Mouse (Mus musculus): ENCODE results near the gene Syndig1l. TPM values are rescaled to one million over a fixed set of nuclear protein-coding genes. Genes with fewer than 3 reads are reported as not detected.
A peak's percentile ranks its signal among the peaks of the same experiment; 100 is the strongest.

Syndig1l gene
- polyA plus RNA-seq, 1 experiment from 2014 or later, result 0.82 TPM

DNA sequence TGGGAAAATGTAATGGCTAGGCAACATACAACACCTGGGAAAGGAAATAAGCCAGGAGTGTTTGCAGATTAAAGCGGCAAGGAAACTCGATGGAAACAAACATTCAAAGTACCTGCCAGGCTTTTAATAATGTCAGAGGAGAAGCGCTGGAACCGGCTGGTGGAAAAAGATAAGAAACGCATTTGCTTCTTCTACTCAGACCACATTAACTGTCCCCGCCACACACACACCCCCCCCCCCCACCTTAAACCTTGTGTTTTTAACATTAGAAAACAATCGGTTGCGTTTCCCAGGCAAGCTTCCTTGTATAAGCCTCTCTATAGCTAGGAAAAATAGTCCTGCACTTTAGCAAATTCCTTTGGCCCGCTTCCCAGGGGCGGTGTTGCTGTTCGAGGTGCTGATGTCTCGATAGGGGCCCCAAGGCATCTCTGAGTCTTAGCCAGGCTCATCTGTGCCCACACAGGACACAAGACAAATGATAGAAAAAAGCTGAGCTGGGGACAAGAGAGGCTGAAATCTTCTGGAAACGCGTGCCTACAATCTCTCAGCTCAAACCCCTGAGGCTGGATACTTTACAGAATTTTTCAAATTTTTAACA, 11.3 kb upstream of the Syndig1l start:
- Histone ChIP-seq H3K27ac (replicated peaks) (no peak overlapping the region), H3K9me3 (no peaks in the 10 kb centered on the region), H3K4me2 (replicated peaks) (no peak overlapping the region), H3K36me3 (no peaks in the 10 kb centered on the region), H3K4me1 (peaks cover 5% of the 10 kb centered on the region; the same call in 1 of the 2 replicates), H3K9ac (replicated peaks) (no peak overlapping the region), H3K27me3 (no peaks in the 10 kb centered on the region), H3K4me3 (no peak overlapping the region)
- WGBS, result 39% methylated on average over 13 of the region's 14 CpGs
- ATAC-seq (ENCODE audit: low FRiP score, low read depth), result no peak

DNA sequence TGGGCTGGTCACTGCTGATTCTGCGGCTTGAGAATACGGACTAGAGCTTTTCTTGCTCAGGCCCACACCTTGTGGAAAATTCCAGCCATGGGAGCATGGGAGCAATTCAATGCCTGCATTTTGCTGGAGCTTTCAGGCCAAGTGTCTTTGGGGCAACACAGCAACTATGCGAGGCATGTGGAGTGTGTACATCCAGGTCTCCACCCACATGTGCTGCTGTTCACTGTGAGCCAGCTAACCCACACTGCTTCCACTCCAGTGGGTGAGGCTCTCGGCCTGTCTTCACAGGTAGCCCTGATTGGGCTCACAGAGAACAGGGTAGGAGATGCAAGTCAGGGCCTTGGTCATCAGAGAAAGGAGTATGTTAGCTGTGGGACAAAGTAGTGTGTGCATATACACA, 9.2 kb upstream of the Syndig1l start:
- H3K4me2 ChIP-seq (replicated peaks), result no peak overlapping the region
- no peak overlapping the region for H3K9ac ChIP-seq (replicated peaks)
- peaks cover 5% of the 10 kb centered on the region; the same call in 1 of the 2 replicates for H3K4me1 ChIP-seq
- no peak overlapping the region for H3K27ac ChIP-seq (replicated peaks)
- H3K4me3 ChIP-seq, result no peak overlapping the region
- no peaks in the 10 kb centered on the region for H3K36me3 ChIP-seq
- ATAC-seq (ENCODE audit: low FRiP score, low read depth), result no peak
- peaks cover 4% of the 10 kb centered on the region; the same call in 1 of the 2 replicates for H3K27me3 ChIP-seq
- WGBS, result 83% methylated on average over 4 of the region's 4 CpGs
- H3K9me3 ChIP-seq, result no peaks in the 10 kb centered on the region

DNA sequence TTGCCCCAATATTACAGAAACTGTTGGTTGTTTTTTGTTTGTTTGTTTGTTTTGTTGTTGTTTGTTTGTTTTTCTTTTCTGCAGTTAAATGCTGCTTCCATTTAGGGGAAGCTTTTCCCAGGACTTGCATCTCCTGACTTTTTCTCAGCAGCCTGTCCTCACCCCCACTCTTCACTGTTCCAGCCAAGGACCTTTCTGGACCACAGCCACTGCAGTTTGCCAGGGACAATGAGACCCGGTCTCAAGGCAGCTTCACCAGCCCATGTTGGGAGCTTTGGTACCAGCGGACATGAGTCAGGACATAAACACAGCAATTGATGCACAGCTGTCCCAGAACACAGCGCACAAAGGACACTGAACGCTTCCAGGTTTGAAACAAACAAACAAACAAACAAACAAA, 8.3 kb upstream of the Syndig1l start:
- Histone ChIP-seq H3K27ac (replicated peaks) (no peak overlapping the region), H3K27me3 (peaks cover 11% of the 10 kb centered on the region; the same call in 1 of the 2 replicates), H3K4me3 (no peak overlapping the region), H3K4me1 (peaks cover 7% of the 10 kb centered on the region; the same call in 1 of the 2 replicates), H3K9me3 (no peaks in the 10 kb centered on the region), H3K4me2 (replicated peaks) (no peak overlapping the region), H3K9ac (replicated peaks) (no peak overlapping the region), H3K36me3 (no peaks in the 10 kb centered on the region)
- 81% methylated on average over 4 of the region's 4 CpGs for WGBS
- ATAC-seq (ENCODE audit: low FRiP score, low read depth), result no peak

DNA sequence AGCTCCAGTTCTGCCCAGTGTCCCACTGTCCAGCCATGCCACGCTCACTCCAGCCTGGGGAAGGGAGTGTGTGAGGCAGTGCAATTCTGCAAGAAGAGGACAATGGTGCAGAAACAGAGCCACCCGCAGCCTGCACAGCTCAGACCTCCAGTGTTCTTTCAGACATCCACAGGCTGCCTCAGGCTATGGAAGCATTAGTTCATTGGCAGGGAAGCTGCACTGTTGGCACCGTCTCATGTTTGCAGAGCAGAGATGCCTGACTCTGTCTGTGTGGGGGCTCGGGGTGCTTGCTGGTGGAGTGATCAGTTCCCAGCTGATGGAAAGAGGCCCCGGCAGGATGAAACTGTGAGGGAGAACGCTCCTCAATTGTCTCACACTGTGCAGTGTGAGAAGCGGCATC, 4.0 kb upstream of the Syndig1l start:
- H3K4me3 ChIP-seq, result no peak overlapping the region
- no peak overlapping the region for H3K27ac ChIP-seq (replicated peaks)
- peaks cover 46% of the 10 kb centered on the region for H3K27me3 ChIP-seq
- no peak for ATAC-seq (ENCODE audit: low FRiP score, low read depth)
- no peak overlapping the region for H3K9ac ChIP-seq (replicated peaks)
- no peaks in the 10 kb centered on the region for H3K36me3 ChIP-seq
- WGBS, result 63% methylated on average over 7 of the region's 7 CpGs
- H3K9me3 ChIP-seq, result no peaks in the 10 kb centered on the region
- H3K4me1 ChIP-seq, result peaks cover 14% of the 10 kb centered on the region; the same call in 1 of the 2 replicates
- H3K4me2 ChIP-seq (replicated peaks), result no peak overlapping the region

GRCm38 (mm10) chr12:84692141-84692540, 6.5 kb downstream of the Syndig1l start:
- no peak overlapping the region for H3K4me2 ChIP-seq (replicated peaks)
- no peak overlapping the region for H3K4me3 ChIP-seq
- H3K4me1 ChIP-seq, result no peaks in the 10 kb centered on the region
- H3K27ac ChIP-seq (replicated peaks), result no peak overlapping the region
- H3K36me3 ChIP-seq, result no peaks in the 10 kb centered on the region
- peaks cover 17% of the 10 kb centered on the region for H3K27me3 ChIP-seq
- WGBS, result 87% methylated on average over 6 of the region's 6 CpGs
- H3K9me3 ChIP-seq, result no peaks in the 10 kb centered on the region
- ATAC-seq (ENCODE audit: low FRiP score, low read depth), result no peak
- H3K9ac ChIP-seq (replicated peaks), result no peak overlapping the region

GRCm38 (mm10) chr12:84691347-84691746, 7.3 kb downstream of the Syndig1l start:
- Histone ChIP-seq H3K27me3 (peaks cover 10% of the 10 kb centered on the region; the same call in 1 of the 2 replicates), H3K27ac (replicated peaks) (no peak overlapping the region), H3K4me2 (replicated peaks) (no peak overlapping the region), H3K9ac (replicated peaks) (no peak overlapping the region), H3K36me3 (no peaks in the 10 kb centered on the region), H3K9me3 (no peaks in the 10 kb centered on the region), H3K4me3 (no peak overlapping the region), H3K4me1 (no peaks in the 10 kb centered on the region)
- ATAC-seq (ENCODE audit: low FRiP score, low read depth), result no peak

DNA sequence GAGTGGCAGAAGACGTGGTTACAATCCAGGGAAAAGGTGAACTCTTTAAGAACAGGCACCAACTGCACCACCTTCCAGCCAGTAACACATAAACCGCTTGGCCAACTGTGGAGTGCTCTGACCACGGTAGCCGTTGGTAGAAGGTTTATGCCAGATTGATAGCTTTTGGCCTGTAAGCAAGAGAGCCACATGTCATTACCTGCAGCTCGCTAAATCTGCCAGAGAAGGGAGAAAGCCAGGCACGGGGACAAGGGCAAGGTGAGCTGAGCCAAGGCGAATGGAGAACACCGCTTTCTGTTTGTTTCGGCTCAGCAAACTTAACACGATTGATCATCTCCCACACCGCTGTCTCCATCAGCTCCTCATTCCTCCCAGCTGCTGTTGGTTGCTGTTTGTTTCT, 9.6 kb downstream of the Syndig1l start:
- ATAC-seq (ENCODE audit: low FRiP score, low read depth), result no peak
- H3K4me1 ChIP-seq, result 0 out of 2 replicates have a peak, but pooled peaks cover 5% of the 10 kb centered on the region
- no peak overlapping the region for H3K4me2 ChIP-seq (replicated peaks)
- H3K4me3 ChIP-seq, result no peak overlapping the region
- 95% methylated on average over 11 of the region's 11 CpGs for WGBS
- no peaks in the 10 kb centered on the region for H3K9me3 ChIP-seq
- H3K27ac ChIP-seq (replicated peaks), result no peak overlapping the region
- H3K36me3 ChIP-seq, result no peaks in the 10 kb centered on the region
- H3K9ac ChIP-seq (replicated peaks), result no peak overlapping the region
- peaks cover 10% of the 10 kb centered on the region; the same call in 1 of the 2 replicates for H3K27me3 ChIP-seq

GRCm38 (mm10) chr12:84687531-84687930, 11.1 kb downstream of the Syndig1l start:
- no peak for ATAC-seq (ENCODE audit: low FRiP score, low read depth)
- 90% methylated on average over 4 of the region's 4 CpGs for WGBS
- H3K36me3 ChIP-seq, result no peaks in the 10 kb centered on the region
- 0 out of 2 replicates have a peak, but pooled peaks cover 5% of the 10 kb centered on the region for H3K4me1 ChIP-seq
- H3K27ac ChIP-seq (replicated peaks), result no peak overlapping the region
- no peak overlapping the region for H3K4me2 ChIP-seq (replicated peaks)
- no peak overlapping the region for H3K4me3 ChIP-seq
- no peak overlapping the region for H3K9ac ChIP-seq (replicated peaks)
- H3K27me3 ChIP-seq, result peaks cover 10% of the 10 kb centered on the region; the same call in 1 of the 2 replicates
- no peaks in the 10 kb centered on the region for H3K9me3 ChIP-seq

GRCm38 (mm10) chr12:84686176-84686575, 12.5 kb downstream of the Syndig1l start:
- no peak overlapping the region for H3K4me2 ChIP-seq (replicated peaks)
- H3K27me3 ChIP-seq, result peaks cover 12% of the 10 kb centered on the region; the same call in 1 of the 2 replicates
- H3K9ac ChIP-seq (replicated peaks), result no peak overlapping the region
- 0 out of 2 replicates have a peak, but pooled peaks cover 5% of the 10 kb centered on the region for H3K4me1 ChIP-seq
- no peaks in the 10 kb centered on the region for H3K9me3 ChIP-seq
- no peak overlapping the region for H3K27ac ChIP-seq (replicated peaks)
- H3K4me3 ChIP-seq, result no peak overlapping the region
- 12% methylated on average over 4 of the region's 4 CpGs for whole genome bisulfite sequencing
- ATAC-seq (ENCODE audit: low FRiP score, low read depth), result no peak
- H3K36me3 ChIP-seq, result no peaks in the 10 kb centered on the region

- 81% methylated on average over 7 of the region's 7 CpGs for WGBS
Observed at GRCm38 (mm10) chr12:84684569-84684968, 14.1 kb downstream of the Syndig1l start.

GRCm38 (mm10) chr12:84676011-84676410, 22.6 kb downstream of the Syndig1l start:
- H3K4me1 ChIP-seq, result 0 out of 2 replicates have a peak, but pooled peaks cover 4% of the 10 kb centered on the region
- 0 out of 2 replicates have a peak overlapping the region, but pooled peaks have one; percentile 35 for H3K27ac ChIP-seq (replicated peaks)
- H3K9me3 ChIP-seq, result no peaks in the 10 kb centered on the region
- no peaks in the 10 kb centered on the region for H3K36me3 ChIP-seq
- H3K27me3 ChIP-seq, result peaks cover 9% of the 10 kb centered on the region; the same call in 1 of the 2 replicates
- H3K4me2 ChIP-seq (replicated peaks), result no peak overlapping the region
- H3K4me3 ChIP-seq, result no peak overlapping the region
- no peak overlapping the region for H3K9ac ChIP-seq (replicated peaks)
- no peak for ATAC-seq (ENCODE audit: low FRiP score, low read depth)
- 69% methylated on average over 3 of the region's 3 CpGs for WGBS

More at GRCm38 (mm10) chr12:84684569-84684968, 14.1 kb downstream of the Syndig1l start:
- Histone ChIP-seq H3K4me3 (no peak overlapping the region), H3K4me2 (replicated peaks) (no peak overlapping the region), H3K36me3 (no peaks in the 10 kb centered on the region), H3K9ac (replicated peaks) (no peak overlapping the region), H3K27me3 (peaks cover 17% of the 10 kb centered on the region; the same call in 1 of the 2 replicates), H3K4me1 (0 out of 2 replicates have a peak, but pooled peaks cover 5% of the 10 kb centered on the region), H3K27ac (replicated peaks) (no peak overlapping the region), H3K9me3 (no peaks in the 10 kb centered on the region)
- no peak for ATAC-seq (ENCODE audit: low FRiP score, low read depth)

DNA sequence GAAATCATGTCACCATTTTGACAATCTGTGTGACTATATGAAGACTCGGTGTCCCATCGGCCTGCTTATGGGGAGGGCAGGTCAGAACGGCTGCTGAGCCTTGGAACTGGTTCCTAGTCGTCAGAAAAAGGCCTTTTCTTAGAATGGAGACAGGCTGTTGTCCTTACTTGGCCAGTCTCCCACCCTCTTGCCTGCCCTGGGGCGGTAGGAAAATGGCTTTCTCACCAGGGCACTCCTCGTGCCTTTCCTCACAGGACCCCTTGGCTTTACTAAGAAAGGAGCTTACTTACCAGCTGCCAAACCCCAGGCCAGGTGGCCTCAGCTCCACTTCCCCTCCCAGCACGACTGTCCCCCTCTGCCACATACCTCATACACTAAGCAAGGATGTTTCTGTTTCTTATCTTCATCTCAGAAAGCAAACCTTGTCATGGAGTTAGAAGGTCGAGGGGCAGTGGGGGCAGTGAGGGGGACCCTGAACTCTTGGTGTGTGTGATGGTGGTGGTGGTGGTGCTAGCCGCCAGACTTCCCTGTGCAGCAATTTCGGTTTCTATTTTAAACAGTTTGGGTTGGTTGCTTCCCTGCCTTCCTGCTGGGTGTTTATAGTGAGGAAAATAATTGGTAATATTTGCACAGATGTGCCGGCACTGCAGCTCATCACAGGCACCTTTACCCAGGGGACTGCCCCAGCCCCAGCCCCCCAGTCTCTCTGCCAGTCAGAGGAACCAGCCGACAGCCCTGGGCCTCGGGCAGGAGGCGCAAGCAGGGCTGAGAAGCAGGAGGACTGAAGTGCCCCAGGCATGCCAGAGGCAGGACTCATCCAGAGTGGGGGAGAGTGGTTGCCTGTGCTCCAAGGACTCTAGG, 23.7 kb downstream of the Syndig1l start:
- no peak overlapping the region for H3K9ac ChIP-seq (replicated peaks)
- 0 out of 2 replicates have a peak, but pooled peaks have one; percentile 34 for ATAC-seq (ENCODE audit: low FRiP score, low read depth)
- H3K4me3 ChIP-seq, result no peak overlapping the region
- no peak overlapping the region for H3K4me2 ChIP-seq (replicated peaks)
- H3K27me3 ChIP-seq, result no peaks in the 10 kb centered on the region
- no peaks in the 10 kb centered on the region for H3K9me3 ChIP-seq
- peak overlapping the region; percentile 35; the same call in 1 of the 2 replicates for H3K27ac ChIP-seq (replicated peaks)
- H3K36me3 ChIP-seq, result no peaks in the 10 kb centered on the region
- 0 out of 2 replicates have a peak, but pooled peaks cover 4% of the 10 kb centered on the region for H3K4me1 ChIP-seq
- 45% methylated on average over 14 of the region's 14 CpGs for WGBS

Measured in midbrain, embryonic 12.5 days (tissue).